Mouse (Mus musculus): ENCODE results near the gene Etv6. TPM values are rescaled to one million over a fixed set of nuclear protein-coding genes. Genes with fewer than 3 reads are reported as not detected.
A peak's percentile ranks its signal among the peaks of the same experiment; 100 is the strongest.

Gene Etv6
- polyA plus RNA-seq, 1 experiment from 2014 or later = 14.5 TPM

DNA sequence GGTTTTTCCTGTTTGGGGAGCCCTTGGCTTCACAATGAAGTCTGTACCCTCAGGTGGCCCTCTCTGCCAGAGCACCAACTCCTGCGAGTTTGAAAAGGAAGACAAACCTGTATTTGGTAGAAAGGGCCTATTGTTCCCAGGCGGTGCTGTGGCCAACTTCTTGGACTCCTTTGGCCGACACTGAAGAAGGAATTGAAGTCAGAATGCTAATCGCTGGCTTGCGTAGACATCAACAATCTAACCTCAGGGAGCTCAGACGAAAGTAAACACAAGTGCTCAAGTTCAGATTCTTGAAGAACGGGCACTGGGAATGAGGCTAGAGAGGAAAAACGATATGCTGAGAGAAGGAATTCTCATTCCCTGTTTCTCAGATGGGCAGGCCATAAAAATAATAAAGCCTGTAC, 55.9 kb downstream of the Etv6 start:
- Histone ChIP-seq H3K27ac (replicated peaks in 1 of 2; ENCODE audit: control insufficient read depth in 1 of 2, insufficient read depth in 1 of 2, low read depth in 2 of 2, low read length in 2 of 2) (peak overlapping the region; percentile 16 to 62; a peak in 2 of 4 replicates), H3K4me1 (ENCODE audit: control insufficient read depth in 2 of 2, insufficient read depth in 2 of 2, low read length in 2 of 2) (peaks cover 31 to 42% of the 10 kb centered on the region in 2 experiments), H3K27me3 (ENCODE audit: control insufficient read depth, insufficient read depth, low read length) (no peaks in the 10 kb centered on the region), H3K4me3 (ENCODE audit: control insufficient read depth in 1 of 2, insufficient read depth in 1 of 2, low read depth in 1 of 2, low read length in 2 of 2) (no peak overlapping the region), H3K36me3 (ENCODE audit: control insufficient read depth, insufficient read depth, low read length) (peaks cover 11% of the 10 kb centered on the region; the same call in 1 of the 2 replicates), H3K4me2 (ENCODE audit: low read length) (no peak overlapping the region), H3K9ac (ENCODE audit: low read length) (no peak overlapping the region), H3K9me3 (ENCODE audit: control insufficient read depth, low read length) (no peaks in the 10 kb centered on the region)
- ATAC-seq (ENCODE audit: insufficient number of reproducible peaks, insufficient read depth, low FRiP score, low read depth) = no peak
- 77% methylated on average over 8 of the region's 8 CpGs for WGBS

DNA sequence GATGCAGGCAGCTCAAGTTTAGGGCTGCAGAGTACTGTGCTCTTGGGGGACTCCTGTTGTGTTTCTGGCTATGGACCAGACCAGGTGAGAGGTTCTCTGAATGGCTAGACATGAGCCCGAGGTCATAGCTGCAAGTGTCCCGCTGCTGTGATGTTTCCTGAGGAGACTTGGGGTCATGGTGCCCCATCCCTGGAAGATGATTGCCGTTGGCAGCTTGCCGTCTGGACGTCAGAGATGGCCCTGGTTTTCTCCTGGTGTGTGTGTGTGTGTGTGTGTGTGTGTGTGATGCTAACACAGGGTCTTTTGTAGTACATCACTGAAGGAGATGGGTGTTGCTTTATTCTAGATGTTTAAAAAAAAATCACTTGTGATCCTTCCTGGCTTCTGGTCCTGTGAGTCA, 58.6 kb downstream of the Etv6 start:
- Histone ChIP-seq H3K9me3 (ENCODE audit: control insufficient read depth, low read length) (no peaks in the 10 kb centered on the region), H3K4me1 (ENCODE audit: control insufficient read depth in 2 of 2, insufficient read depth in 2 of 2, low read length in 2 of 2) (peaks cover 21 to 26% of the 10 kb centered on the region in 2 experiments), H3K4me3 (ENCODE audit: control insufficient read depth in 1 of 2, insufficient read depth in 1 of 2, low read depth in 1 of 2, low read length in 2 of 2) (no peak overlapping the region), H3K27ac (replicated peaks in 1 of 2; ENCODE audit: control insufficient read depth in 1 of 2, insufficient read depth in 1 of 2, low read depth in 2 of 2, low read length in 2 of 2) (no peak overlapping the region), H3K4me2 (ENCODE audit: low read length) (no peak overlapping the region), H3K27me3 (ENCODE audit: control insufficient read depth, insufficient read depth, low read length) (no peaks in the 10 kb centered on the region), H3K36me3 (ENCODE audit: control insufficient read depth, insufficient read depth, low read length) (peaks cover 11% of the 10 kb centered on the region; the same call in 1 of the 2 replicates), H3K9ac (ENCODE audit: low read length) (no peak overlapping the region)
- no peak for ATAC-seq (ENCODE audit: insufficient number of reproducible peaks, insufficient read depth, low FRiP score, low read depth)
- 86% methylated on average over 5 of the region's 5 CpGs for WGBS

DNA sequence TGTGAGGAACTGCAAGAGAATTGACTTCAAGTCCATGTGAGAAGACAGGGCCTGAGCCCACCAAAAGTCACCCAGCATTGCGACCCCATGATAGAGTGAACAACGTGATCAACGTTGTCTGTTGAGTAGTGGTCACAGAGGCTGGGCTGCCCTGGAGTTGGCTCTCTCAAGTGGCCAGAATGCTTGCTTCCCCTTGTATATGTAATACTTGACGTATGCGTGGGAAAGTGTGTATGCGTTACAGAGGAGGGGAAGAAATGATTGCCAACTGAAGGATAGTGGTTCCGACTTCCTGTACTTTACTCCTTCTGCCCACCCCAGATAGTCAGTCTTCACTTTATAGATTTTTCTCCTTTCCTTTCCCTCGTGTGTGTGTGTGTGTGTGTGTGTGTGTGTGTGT, 59.1 kb downstream of the Etv6 start:
- Histone ChIP-seq H3K4me2 (ENCODE audit: low read length) (no peak overlapping the region), H3K27ac (replicated peaks in 1 of 2; ENCODE audit: control insufficient read depth in 1 of 2, insufficient read depth in 1 of 2, low read depth in 2 of 2, low read length in 2 of 2) (no peak overlapping the region), H3K4me3 (ENCODE audit: control insufficient read depth in 1 of 2, insufficient read depth in 1 of 2, low read depth in 1 of 2, low read length in 2 of 2) (no peak overlapping the region), H3K9me3 (ENCODE audit: control insufficient read depth, low read length) (no peaks in the 10 kb centered on the region), H3K4me1 (ENCODE audit: control insufficient read depth in 2 of 2, insufficient read depth in 2 of 2, low read length in 2 of 2) (peaks cover 18 to 20% of the 10 kb centered on the region in 2 experiments), H3K27me3 (ENCODE audit: control insufficient read depth, insufficient read depth, low read length) (no peaks in the 10 kb centered on the region), H3K9ac (ENCODE audit: low read length) (no peak overlapping the region), H3K36me3 (ENCODE audit: control insufficient read depth, insufficient read depth, low read length) (peaks cover 11% of the 10 kb centered on the region; the same call in 1 of the 2 replicates)
- ATAC-seq (ENCODE audit: insufficient number of reproducible peaks, insufficient read depth, low FRiP score, low read depth) = no peak
- 89% methylated on average over 8 of the region's 8 CpGs for WGBS

DNA sequence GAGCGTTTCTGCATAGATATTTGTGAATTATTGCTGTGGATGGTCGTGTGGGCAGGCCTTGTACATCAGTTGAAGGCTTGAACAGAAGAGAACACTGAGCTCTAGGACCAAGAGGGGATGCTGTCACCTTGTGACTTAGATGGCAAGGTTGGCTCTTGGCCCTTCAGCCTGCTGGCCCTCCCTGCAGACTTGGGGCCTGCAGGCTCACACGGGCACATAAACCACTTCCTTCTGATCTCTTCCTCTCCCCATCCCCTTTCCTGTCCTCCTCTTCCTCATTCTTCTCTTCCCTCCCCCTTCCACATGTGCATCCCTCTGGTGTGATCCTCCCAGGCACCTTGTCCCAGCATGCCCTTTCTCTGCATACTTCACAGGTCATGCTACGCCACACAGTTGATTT, 60.1 kb downstream of the Etv6 start:
- Histone ChIP-seq H3K4me2 (ENCODE audit: low read length) (no peak overlapping the region), H3K4me1 (ENCODE audit: control insufficient read depth in 2 of 2, insufficient read depth in 2 of 2, low read length in 2 of 2) (peaks cover 8 to 11% of the 10 kb centered on the region in 2 experiments), H3K27ac (replicated peaks in 1 of 2; ENCODE audit: control insufficient read depth in 1 of 2, insufficient read depth in 1 of 2, low read depth in 2 of 2, low read length in 2 of 2) (no peak overlapping the region), H3K9me3 (ENCODE audit: control insufficient read depth, low read length) (no peaks in the 10 kb centered on the region), H3K4me3 (ENCODE audit: control insufficient read depth in 1 of 2, insufficient read depth in 1 of 2, low read depth in 1 of 2, low read length in 2 of 2) (no peak overlapping the region), H3K9ac (ENCODE audit: low read length) (no peak overlapping the region), H3K36me3 (ENCODE audit: control insufficient read depth, insufficient read depth, low read length) (peaks cover 11% of the 10 kb centered on the region; the same call in 1 of the 2 replicates), H3K27me3 (ENCODE audit: control insufficient read depth, insufficient read depth, low read length) (no peaks in the 10 kb centered on the region)
- no peak for ATAC-seq (ENCODE audit: insufficient number of reproducible peaks, insufficient read depth, low FRiP score, low read depth)
- WGBS = 71% methylated on average over 4 of the region's 4 CpGs

DNA sequence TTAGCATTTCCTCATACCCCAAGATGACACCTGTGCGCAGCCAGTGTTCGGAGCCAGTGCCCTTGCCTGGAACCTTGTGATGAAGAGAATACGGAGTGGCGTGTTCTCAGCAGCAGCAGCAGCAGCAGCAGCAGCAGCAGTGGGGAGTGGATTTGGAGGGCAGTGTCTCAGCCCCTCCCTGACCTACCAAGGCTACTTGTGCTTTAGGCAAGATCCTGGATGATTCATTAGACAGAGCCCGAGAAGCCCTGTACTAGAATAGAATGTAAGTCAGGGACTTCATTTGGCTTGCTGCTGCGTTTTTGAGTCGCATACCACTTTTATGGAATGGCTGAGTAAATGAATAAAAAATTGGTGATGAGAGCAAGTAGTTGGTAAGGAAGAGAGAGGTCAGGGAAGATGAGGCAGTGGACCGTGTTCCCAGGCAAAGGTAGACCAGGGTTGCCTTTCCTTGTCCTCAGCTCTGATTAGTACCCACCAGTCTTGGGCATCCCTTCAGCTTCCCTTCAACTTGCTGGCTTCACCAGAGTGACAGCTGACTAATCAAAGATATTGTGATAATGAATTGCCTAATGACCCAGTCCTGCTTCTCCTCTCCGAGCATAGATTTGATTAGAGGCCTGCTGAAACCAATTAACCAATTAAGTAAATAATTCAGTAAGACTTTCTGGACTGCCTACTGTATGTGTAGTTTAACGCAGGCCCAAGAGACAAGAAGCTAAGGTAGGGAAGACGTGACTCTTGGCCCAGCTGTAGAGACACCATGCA, 64.7 kb downstream of the Etv6 start:
- no peak for ATAC-seq (ENCODE audit: insufficient number of reproducible peaks, insufficient read depth, low FRiP score, low read depth)

DNA sequence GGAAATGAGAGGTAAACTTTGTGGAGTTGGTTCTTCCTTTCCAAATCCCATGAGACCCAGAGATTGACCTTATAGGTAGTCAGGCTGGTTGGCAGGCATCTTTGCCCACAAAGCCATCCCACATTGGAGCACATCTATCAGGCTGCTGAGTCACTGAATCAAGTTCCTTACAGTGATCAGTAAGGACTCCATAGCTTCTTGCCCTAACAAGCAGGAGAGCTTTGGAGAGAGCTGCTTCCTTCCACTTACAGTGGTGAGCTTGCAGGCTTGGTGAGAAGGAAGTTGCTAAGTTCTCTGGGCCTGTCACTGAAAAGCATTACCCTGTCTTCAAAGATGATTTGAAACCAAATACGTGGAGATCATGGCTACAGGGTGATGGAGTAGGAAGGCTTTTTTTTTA, 66.9 kb downstream of the Etv6 start:
- no peak overlapping the region for H3K9ac ChIP-seq (ENCODE audit: low read length)
- no peaks in the 10 kb centered on the region for H3K36me3 ChIP-seq (ENCODE audit: control insufficient read depth, insufficient read depth, low read length)
- H3K27ac ChIP-seq (replicated peaks in 1 of 2; ENCODE audit: control insufficient read depth in 1 of 2, insufficient read depth in 1 of 2, low read depth in 2 of 2, low read length in 2 of 2) = no peak overlapping the region
- H3K4me3 ChIP-seq (ENCODE audit: control insufficient read depth in 1 of 2, insufficient read depth in 1 of 2, low read depth in 1 of 2, low read length in 2 of 2) = no peak overlapping the region
- ATAC-seq (ENCODE audit: insufficient number of reproducible peaks, insufficient read depth, low FRiP score, low read depth) = no peak
- 92% methylated on average over 1 of the region's 1 CpGs for WGBS
- H3K27me3 ChIP-seq (ENCODE audit: control insufficient read depth, insufficient read depth, low read length) = no peaks in the 10 kb centered on the region
- peaks cover 27 to 38% of the 10 kb centered on the region in 2 experiments for H3K4me1 ChIP-seq (ENCODE audit: control insufficient read depth in 2 of 2, insufficient read depth in 2 of 2, low read length in 2 of 2)
- H3K4me2 ChIP-seq (ENCODE audit: low read length) = no peak overlapping the region
- no peaks in the 10 kb centered on the region for H3K9me3 ChIP-seq (ENCODE audit: control insufficient read depth, low read length)

More for the DNA sequence above, 64.7 kb downstream of the Etv6 start:
- Histone ChIP-seq H3K27me3 (ENCODE audit: control insufficient read depth, insufficient read depth, low read length) (no peaks in the 10 kb centered on the region), H3K36me3 (ENCODE audit: control insufficient read depth, insufficient read depth, low read length) (no peaks in the 10 kb centered on the region), H3K4me3 (ENCODE audit: control insufficient read depth in 1 of 2, insufficient read depth in 1 of 2, low read depth in 1 of 2, low read length in 2 of 2) (no peak overlapping the region), H3K4me1 (ENCODE audit: control insufficient read depth in 2 of 2, insufficient read depth in 2 of 2, low read length in 2 of 2) (peaks cover 8 to 16% of the 10 kb centered on the region in 2 experiments), H3K27ac (replicated peaks in 1 of 2; ENCODE audit: control insufficient read depth in 1 of 2, insufficient read depth in 1 of 2, low read depth in 2 of 2, low read length in 2 of 2) (no peak overlapping the region), H3K9ac (ENCODE audit: low read length) (no peak overlapping the region), H3K4me2 (ENCODE audit: low read length) (no peak overlapping the region), H3K9me3 (ENCODE audit: control insufficient read depth, low read length) (no peaks in the 10 kb centered on the region)
- 87% methylated on average over 11 of the region's 11 CpGs for WGBS

DNA sequence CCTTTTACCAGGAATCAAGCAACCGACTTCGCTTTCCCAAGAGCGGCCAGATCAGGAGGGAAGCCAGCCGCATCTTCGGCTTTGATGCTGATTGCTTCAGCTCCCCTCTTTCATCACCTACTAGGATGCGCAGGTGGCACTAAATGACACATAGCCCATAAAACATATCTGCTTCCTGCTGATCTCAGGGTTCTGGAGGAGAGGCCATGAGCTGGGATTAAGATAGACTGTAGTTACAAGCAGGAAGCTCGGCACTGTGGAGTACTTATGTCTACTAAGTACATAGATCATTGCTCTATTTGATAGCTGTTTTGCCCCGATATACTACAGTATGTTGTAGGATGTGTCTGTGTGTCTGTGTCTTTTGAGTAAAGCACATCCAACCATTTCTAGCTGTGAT, 68.0 kb downstream of the Etv6 start:
- no peak overlapping the region for H3K4me3 ChIP-seq (ENCODE audit: control insufficient read depth in 1 of 2, insufficient read depth in 1 of 2, low read depth in 1 of 2, low read length in 2 of 2)

More for the DNA sequence above, 68.0 kb downstream of the Etv6 start:
- peaks cover 30 to 45% of the 10 kb centered on the region in 2 experiments for H3K4me1 ChIP-seq (ENCODE audit: control insufficient read depth in 2 of 2, insufficient read depth in 2 of 2, low read length in 2 of 2)
- H3K27ac ChIP-seq (replicated peaks in 1 of 2; ENCODE audit: control insufficient read depth in 1 of 2, insufficient read depth in 1 of 2, low read depth in 2 of 2, low read length in 2 of 2) = no peak overlapping the region
- H3K9ac ChIP-seq (ENCODE audit: low read length) = no peak overlapping the region
- no peak for ATAC-seq (ENCODE audit: insufficient number of reproducible peaks, insufficient read depth, low FRiP score, low read depth)
- H3K4me2 ChIP-seq (ENCODE audit: low read length) = no peak overlapping the region
- H3K27me3 ChIP-seq (ENCODE audit: control insufficient read depth, insufficient read depth, low read length) = no peaks in the 10 kb centered on the region
- peaks cover 3% of the 10 kb centered on the region; the same call in 1 of the 2 replicates for H3K36me3 ChIP-seq (ENCODE audit: control insufficient read depth, insufficient read depth, low read length)
- WGBS = 83% methylated on average over 8 of the region's 8 CpGs
- H3K9me3 ChIP-seq (ENCODE audit: control insufficient read depth, low read length) = no peaks in the 10 kb centered on the region

Measured in heart, embryonic 14.5 days (tissue).